Mouse (Mus musculus) embryonic fibroblast, embryonic 13.5 days (primary cell): ENCODE data around the gene Fam213b. TPM values are rescaled to one million over a fixed set of nuclear protein-coding genes. Genes with fewer than 3 reads are reported as not detected.

Experiments
- H3K27ac ChIP-seq: 2 replicates; pipeline ENCODE4 v1.5.1; 2012; ENCODE audit warnings: low read length, control low read depth, inconsistent platforms; ENCODE audit not compliant: insufficient read depth
- H3K4me1 ChIP-seq: 2 replicates; pipeline ENCODE4 v1.6.1; 2011; ENCODE audit warnings: low read length; ENCODE audit not compliant: control insufficient read depth, insufficient read depth
- H3K4me3 ChIP-seq: 2 replicates; pipeline ENCODE4 v1.5.1; 2011; ENCODE audit warnings: mild to moderate bottlenecking, control low read depth, low read length; ENCODE audit not compliant: insufficient read depth
- CTCF ChIP-seq: IDR thresholded peaks from 2 replicates; pipeline ENCODE4 v1.5.1; 2011; ENCODE audit warnings: mild to moderate bottlenecking, control low read depth, low read length, moderate library complexity, borderline replicate concordance; ENCODE audit not compliant: insufficient read depth
- POLR2A ChIP-seq: IDR thresholded peaks from 2 replicates; pipeline ENCODE4 v1.6.1; 2011; ENCODE audit warnings: low read depth, mild to moderate bottlenecking, control low read depth, low read length, moderate library complexity
- polyA plus RNA-seq: library from polyadenylated mRNA; stranded (reverse); fragments of >200 nt; gene quantifications from 2 replicates; pipeline ENCODE4 v1.2.4, GENCODE M21; 2011; ENCODE audit warnings: low read depth; ENCODE audit not compliant: missing spikeins, insufficient read length

Fam213b gene
- polyA plus RNA-seq, 1 experiment = 13.7 TPM

DNA sequence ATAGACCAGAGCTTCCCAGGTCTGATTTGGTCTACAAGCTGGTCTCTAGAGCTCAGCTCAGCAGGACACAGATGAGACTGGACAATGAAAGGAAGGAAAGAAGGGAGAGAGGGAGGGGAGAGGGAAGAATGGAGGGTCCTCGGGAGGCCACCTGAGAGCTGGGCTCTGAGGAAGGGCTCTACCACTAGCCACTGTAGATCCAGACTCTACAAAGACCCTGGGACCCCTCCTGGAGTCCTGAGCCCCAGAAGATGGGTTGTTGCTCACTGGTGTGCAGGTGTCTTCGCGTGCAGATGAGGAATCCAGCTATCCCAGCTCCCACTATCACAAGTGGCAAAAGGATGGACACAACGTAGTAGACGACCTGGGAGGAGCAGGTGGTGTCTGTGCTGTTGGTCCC lies 24.0 kb upstream of the Fam213b start:
- no peaks in the 10 kb centered on the region for H3K4me1 ChIP-seq
- no peak overlapping the region for H3K4me3 ChIP-seq
- TF ChIP-seq POLR2A = no peak
- H3K27ac ChIP-seq = no peak overlapping the region

- no peaks in the 10 kb centered on the region for H3K4me1 ChIP-seq
- H3K27ac ChIP-seq = no peak overlapping the region
- no peak for TF ChIP-seq POLR2A
- no peak for TF ChIP-seq CTCF
- no peak overlapping the region for H3K4me3 ChIP-seq
These were observed 23.4 kb upstream of the Fam213b start for GRCm38 (mm10) chr4:154922291-154922690.

DNA sequence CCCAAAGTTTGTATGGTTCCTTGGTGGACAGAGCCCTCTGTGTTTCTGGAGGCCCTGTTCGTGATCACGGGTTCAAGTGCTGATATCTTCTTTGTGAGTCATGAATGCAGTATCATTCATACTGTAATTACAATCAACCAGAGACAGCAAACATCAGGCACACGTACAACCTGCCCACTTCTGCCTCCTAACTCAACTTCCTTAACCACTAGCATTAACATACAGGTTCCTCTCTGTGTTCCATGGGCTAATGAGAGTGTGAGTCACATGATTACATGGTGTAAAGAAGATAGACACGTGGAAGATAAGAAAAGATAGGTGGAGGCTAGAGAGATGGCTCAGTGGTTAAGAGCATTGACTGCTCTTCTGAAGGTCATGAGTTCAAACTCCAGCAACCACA lies 17.7 kb upstream of the Fam213b start:
- no peak overlapping the region for H3K4me3 ChIP-seq
- no peak for TF ChIP-seq CTCF
- TF ChIP-seq POLR2A = no peak
- H3K27ac ChIP-seq = no peak overlapping the region
- H3K4me1 ChIP-seq = no peaks in the 10 kb centered on the region

DNA sequence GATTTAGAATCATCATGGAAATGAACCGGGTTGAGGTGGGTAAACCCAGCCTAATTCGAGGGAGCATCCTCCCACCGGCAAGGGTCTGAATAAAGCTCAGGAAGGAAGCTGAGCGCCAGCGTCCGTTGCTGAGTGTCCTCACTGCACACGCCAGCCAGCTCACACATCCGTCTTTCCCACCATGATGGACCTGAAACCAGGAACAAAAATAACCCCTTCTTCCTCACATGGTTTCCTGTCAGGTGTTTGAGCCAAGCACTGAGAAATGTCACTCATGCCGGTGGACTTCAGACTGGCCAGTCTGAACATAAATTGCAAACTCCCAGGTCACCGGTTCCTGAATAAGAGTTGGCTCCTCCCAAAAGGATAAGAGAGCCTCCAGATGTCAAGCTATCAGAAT lies 16.4 kb upstream of the Fam213b start:
- Histone ChIP-seq H3K27ac (no peak overlapping the region), H3K4me3 (no peak overlapping the region), H3K4me1 (no peaks in the 10 kb centered on the region)
- no peak for TF ChIP-seq POLR2A
- no peak for TF ChIP-seq CTCF

DNA sequence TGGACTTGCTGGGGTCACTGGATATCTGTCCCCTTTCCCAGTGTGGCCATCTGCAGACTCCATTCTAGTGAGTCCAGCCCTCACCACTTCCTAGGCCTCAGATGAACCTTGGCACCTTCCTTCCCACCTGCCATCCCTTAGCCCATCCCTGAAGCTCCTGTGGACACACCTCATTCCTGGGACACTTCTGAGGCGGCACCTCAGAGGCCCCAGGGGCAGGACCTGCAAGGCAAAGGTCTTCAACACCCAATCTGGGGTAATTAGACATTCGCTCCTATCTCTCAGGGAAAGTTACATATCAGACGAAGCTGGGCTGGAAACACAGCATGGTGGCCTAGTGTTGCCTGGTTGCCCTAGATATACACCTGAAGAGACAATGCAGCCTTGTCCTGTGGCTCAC lies 15.8 kb upstream of the Fam213b start:
- Histone ChIP-seq H3K27ac (no peak overlapping the region), H3K4me3 (no peak overlapping the region), H3K4me1 (no peaks in the 10 kb centered on the region)
- TF ChIP-seq POLR2A (no peak), CTCF (no peak)

DNA sequence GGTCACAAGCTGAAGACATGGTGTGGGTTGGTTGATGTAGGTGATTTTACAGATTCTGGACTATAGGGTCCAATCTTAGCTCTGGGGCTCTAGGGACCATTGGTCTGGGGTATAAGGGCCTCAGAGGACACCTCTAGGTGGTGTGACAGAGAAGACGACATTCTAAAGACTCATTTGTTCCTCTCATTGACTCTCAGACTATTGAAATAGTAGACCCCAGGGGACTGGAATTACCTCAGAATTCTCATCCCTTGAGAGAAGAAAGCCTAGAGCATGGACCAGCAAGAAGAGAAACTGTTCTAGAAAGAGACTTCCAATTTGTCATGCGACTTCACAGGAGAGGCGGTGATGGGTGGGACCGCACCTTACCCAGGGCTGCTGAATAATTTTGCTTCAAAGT lies 15.3 kb upstream of the Fam213b start:
- Histone ChIP-seq H3K4me3 (no peak overlapping the region), H3K27ac (no peak overlapping the region), H3K4me1 (no peaks in the 10 kb centered on the region)
- TF ChIP-seq POLR2A (no peak), CTCF (no peak)

DNA sequence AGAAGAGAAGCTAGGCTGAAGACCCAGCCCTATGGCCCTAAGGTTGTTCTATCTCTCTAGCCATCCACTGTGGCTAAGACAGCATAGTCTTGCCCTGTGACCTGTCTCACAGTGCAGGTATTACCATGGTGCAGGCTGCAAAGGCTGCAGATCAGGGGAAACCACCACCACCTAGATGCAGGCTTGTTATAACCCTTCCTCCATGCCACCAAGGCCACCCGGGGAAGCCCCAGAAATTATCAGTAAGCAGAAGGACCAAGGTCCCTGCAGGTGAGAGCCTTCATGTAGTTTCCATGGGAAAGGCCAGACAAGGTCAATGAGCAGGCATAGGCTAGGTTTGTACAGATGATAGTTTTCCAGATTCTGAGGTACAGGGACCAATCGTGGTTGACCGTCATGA lies 14.9 kb upstream of the Fam213b start:
- TF ChIP-seq POLR2A = no peak
- TF ChIP-seq CTCF = no peak
- Histone ChIP-seq H3K27ac (no peak overlapping the region), H3K4me3 (no peak overlapping the region), H3K4me1 (no peaks in the 10 kb centered on the region)

DNA sequence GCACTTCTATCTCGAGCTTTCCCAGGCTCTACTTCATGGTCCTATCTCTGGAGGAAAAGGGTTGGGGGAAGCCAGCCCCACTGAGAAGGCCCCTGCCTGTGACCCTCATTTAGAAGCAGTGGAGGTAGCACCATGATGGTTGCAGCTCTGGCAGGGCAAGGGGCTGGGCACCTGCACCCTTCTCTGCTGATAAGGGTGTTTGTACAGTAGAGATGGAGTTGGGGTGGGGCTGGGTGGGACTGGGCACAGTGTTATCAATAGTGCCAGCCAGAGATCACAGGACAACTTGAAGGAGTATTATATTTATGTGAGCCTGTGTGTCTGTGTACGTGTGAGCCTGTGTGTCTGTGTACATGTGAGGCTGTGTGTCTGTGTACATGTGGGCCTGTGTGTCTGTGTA lies 12.7 kb upstream of the Fam213b start:
- TF ChIP-seq POLR2A (no peak), CTCF (no peak)
- H3K4me3 ChIP-seq = no peak overlapping the region
- H3K4me1 ChIP-seq = no peaks in the 10 kb centered on the region
- no peak overlapping the region for H3K27ac ChIP-seq

DNA sequence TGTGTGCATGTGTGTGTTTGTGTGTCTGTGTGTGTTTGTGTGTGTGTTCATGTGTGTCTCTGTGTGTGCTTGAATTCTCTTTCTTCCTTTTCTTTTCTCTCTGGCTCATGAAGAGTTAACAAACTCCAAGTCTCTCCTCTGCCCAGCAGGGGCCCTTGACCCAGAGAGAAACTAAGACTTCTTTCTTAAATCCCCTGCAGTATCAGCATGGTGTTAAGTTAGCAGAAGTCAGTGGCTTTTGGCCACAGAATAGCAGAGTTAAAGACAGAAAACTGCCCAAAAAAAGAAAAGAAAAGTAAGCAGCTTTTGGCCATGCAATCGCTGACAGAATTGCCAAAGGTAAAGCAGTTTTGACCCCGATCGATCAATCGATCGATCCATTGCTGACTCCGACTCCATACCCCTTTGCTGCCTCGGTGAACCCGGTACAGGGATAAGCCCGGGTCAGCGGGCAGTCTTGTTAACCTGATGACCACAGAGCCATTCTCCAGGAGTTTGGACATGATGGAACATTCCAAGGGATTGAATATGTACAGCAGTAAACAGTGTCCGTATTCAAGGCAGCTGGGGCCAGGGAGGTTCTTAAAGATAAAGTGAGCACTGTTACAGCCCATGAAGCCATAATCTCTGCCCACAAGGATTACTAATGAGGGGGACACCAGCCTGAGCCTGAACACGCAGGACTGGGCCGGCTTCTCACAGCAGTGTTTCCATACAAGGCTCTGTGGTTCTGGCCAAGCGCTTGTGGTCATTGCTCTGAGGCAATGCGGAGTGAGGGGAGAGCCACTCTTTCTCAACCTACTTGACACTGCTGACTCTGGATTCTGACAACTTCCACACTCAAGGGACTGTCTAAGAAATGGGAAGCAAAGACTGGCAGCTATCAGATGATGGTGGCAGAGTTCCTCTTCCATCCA lies 11.9 kb upstream of the Fam213b start:
- Histone ChIP-seq H3K4me1 (no peaks in the 10 kb centered on the region), H3K27ac (no peak overlapping the region), H3K4me3 (no peak overlapping the region)
- TF ChIP-seq CTCF (no peak), POLR2A (no peak)

GRCm38 (mm10) chr4:154908490-154908889 lies 9.6 kb upstream of the Fam213b start:
- Histone ChIP-seq H3K27ac (no peak overlapping the region), H3K4me1 (no peaks in the 10 kb centered on the region; the same call in 1 of the 2 replicates), H3K4me3 (no peak overlapping the region)
- TF ChIP-seq CTCF (no peak), POLR2A (no peak)

GRCm38 (mm10) chr4:154907833-154908232 lies 8.9 kb upstream of the Fam213b start:
- Histone ChIP-seq H3K4me1 (no peaks in the 10 kb centered on the region; the same call in 1 of the 2 replicates), H3K27ac (no peak overlapping the region), H3K4me3 (no peak overlapping the region)
- TF ChIP-seq CTCF (peak; percentile 78), POLR2A (no peak)
